Mouse (Mus musculus): ENCODE measurements at regions not wholly inside any gene's neighbourhood (a gene's known extent, or its start where the extent isn't known, plus 50 kb on each side); places are given as distances from the start of the nearest gene placed in this dataset.
"Not testable (repeated sequence)": the region's sequence is repeated elsewhere in the genome, so short reads cannot be mapped to it uniquely, and the experiment has no call there.

DNA sequence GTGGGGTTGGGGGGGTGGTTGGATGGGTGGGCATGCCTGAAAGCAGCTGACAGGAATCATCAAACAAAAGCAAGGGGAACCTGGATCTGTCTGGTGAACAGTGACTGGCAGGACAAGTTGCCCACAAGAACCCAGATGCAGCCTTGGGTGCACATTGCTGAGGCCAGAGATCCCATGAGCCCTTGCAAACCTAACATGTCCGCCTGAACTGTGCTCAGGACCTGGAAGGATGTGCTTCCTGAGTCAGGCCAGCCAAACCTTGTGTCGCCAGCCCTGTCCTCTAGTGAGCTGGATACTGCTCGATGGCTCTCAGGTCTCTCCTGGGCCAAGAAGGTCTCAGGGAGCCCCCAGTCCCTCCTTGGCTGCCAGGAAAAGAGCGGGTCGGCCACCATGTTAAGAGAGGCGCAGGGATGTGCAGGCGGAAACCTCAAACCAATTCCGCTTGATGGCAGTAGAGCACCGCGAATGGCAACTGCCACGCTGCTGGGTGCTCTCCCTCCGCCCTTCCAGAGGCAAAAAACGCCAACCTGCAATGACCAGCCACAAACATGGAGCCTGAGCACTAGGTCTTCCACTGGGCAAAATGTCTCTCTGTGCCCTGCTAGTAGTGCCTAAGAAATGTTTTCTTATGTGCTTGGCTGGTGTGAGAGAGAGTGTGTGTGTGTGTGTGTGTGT lies 140.2 kb downstream of the Pls3 start:
- not testable (repeated sequence) for DNase-seq

DNA sequence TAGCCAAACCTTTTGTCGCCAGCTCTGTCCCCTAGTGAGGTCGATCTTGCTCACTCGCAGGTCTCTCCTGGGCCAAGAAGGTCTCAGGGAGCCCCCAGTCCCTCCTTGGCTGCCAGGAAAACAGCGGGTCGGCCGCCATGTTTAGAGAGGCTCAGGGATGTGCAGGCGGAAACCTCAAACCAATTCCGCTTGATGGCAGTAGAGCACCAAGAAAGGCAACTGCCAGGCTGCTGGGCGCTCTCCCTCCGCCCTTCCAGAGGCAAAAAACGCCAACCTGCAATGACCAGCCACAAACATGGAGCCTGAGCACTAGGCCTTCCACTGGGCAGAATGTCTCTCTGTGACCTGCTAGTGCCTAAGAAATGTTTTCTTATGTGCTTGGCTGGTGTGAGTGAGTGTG lies 141.3 kb downstream of the Pls3 start:
- DNase-seq, result not testable (repeated sequence)

DNA sequence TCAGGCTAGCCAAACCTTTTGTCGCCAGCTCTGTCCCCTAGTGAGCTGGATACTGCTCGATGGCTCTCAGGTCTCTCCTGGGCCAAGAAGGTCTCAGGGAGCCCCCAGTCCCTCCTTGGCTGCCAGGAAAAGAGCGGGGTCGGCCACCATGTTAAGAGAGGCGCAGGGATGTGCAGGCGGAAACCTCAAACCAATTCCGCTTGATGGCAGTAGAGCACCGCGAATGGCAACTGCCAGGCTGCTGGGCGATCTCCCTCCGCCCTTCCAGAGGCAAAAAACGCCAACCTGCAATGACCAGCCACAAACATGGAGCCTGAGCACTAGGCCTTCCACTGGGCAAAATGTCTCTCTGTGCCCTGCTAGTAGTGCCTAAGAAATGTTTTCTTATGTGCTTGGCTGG lies 145.2 kb downstream of the Pls3 start:
- DNase-seq, result not testable (repeated sequence)

DNA sequence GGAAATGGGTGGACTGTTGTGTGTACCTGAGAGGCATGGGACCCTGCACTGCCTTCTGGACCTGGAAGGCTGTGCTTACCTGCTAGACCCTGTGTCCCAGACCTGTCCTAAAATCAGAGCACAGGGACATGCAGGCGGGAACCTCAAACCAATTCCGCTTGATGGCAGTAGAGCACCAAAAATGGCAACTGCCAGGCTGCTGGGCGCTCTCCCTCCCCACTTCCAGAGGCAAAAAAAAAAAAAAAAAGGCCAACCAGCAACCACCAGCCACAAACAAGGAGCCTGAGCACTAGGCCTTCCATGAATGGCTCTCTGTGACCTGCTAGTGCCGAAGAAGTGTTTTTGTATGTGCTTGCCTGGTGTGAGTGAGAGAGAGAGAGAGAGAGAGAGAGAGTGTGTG lies 146.5 kb downstream of the Pls3 start:
- peak; percentile 5 for DNase-seq

DNA sequence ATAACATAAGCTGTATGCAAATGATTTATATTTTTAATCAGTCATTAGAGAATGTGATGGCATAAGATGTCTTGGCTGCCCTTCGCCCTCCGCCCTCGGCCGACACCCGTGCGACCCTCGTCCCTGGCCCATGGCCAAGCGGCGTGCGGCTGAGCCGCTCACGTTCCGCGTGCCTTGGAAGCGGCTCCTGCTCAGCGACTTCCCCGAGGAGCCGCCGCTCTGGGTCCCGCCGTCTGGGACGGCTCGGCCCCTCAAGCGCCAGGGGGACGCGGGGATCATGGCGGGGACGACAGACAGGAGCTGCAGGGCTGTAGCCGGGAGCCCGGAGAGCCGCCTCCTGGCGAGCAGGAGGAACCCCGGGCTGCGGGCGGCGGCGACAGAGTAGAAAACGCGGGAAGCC lies 145.5 kb upstream of the Rab39b start:
- not testable (repeated sequence) for DNase-seq

DNA sequence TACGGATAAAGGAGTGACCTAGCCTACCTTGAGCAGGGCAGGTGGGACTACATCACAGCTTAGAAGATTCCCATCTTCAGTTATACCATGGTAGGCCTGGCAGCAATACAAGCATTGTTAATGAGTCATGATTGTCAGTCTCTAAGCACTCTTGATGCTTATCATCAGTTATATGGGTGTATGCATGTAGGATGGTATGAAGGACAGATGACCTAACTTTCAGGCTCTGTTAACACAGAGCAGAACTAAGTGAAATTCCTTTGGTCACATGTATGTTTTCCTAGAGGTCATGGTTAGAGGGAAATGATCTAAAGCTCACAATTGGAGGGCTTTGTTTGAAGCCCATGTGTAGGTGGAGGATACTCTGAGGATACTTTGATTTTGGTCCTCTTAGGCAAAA lies 121.9 kb upstream of the Rab39b start:
- no peak for DNase-seq

DNA sequence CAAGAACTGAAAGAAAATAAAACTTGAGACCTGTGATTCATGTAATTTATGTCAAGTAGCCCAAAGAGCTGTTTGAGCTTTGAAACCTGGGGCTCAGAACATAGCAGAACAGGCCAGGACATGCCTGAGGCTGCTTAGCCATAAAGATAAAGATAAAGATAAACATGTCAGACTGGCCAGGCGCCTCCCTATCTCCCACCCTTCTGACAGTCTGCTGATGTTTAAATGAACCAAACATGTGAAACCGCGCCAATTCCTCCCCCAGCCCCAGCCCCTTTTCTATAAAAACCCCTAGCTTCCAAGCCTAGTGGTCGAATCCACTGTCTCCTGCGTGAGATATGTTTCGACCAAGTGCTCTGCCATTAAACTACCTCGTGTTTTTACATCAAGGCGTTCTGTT lies 97.2 kb upstream of the Rab39b start:
- not testable (repeated sequence) for DNase-seq

DNA sequence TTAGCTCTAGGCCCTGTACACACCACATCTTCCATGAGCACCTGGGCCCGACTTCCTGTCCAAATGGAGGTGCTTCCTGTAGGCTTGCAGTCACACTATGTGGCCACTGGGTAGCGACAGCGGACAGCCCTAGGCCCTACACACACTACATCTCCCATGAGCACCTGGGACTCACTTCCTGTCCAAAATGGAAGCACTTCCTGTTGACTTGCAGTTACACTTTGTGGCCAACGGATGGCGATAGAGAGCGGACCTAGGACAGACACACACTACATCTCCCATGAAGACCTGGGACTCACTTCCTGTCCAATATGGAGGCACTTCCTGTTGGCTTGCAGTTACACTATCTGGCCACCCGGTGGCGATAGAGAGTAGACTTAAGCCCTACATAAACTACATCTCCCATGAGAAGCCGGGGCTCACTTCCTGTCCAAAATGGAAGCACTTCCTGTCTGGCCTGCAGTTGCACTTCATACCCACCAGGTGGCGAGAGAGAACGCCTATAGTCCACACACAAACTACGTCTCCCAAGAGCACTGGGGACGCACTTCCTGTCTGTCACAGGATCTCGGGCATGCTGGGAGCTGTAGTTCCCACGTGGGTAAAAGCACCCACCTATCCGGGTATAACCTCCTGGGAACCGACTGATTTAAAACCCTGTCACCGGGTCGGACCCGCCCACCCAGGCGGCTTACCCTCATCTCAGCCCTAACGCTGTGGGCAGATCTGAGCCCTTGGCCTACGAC lies 96.1 kb upstream of the Rab39b start:
- DNase-seq, result peak; percentile 91

DNA sequence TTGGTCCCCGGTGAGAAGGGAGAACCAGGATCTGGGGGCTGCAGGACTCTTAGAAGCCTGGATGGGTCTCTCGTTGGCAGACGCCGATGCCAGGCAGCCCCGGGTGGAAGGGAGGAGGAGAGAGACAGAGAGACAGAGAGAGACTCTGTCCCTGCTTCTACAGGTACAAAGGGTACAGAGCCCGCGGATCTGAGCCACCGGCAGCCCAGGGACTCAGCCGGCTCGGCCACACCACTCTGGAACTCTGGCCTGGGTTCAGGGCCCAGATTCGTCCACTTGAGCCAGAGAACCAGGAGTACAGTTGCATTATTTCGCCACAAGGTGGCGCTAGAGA lies 95.5 kb upstream of the Rab39b start:
- DNase-seq, result no peak

DNA sequence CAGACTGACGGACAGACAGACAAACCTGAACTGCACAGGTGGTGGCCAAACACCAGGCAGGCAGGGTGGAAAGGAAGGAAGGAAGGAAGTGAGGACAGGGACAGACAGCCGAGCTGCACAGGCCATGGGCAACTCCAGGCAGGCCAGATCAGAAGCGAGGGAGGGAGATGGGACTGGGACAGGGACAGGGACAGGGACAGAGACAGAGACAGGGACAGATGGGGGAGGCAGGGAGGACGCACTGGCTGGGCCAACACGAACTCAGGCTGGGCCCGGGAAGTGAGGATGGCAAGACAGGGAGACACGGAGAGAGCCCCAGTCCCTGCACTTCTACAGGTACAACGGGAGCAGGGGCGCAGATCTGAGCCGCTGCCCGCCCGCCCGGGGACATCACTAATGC lies 94.9 kb upstream of the Rab39b start:
- no peak for DNase-seq

DNA sequence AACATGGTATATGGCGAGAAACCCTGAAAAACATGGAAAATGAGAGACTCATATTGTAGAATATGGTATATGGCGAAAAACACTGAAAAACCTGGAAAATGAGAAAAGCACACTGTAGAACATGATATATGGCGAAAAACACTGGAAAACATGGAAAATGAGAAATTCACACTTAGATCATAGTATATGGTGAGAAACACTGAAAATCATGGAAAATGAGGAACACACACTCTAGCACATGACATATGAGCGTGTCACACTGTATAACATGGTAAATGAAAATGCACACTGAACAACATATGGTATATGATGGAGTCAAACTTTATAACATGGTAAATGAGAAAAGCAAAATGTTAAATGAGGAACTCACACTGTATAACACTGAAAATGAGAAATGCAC lies 89.6 kb upstream of the Rab39b start:
- DNase-seq, result no peak

DNA sequence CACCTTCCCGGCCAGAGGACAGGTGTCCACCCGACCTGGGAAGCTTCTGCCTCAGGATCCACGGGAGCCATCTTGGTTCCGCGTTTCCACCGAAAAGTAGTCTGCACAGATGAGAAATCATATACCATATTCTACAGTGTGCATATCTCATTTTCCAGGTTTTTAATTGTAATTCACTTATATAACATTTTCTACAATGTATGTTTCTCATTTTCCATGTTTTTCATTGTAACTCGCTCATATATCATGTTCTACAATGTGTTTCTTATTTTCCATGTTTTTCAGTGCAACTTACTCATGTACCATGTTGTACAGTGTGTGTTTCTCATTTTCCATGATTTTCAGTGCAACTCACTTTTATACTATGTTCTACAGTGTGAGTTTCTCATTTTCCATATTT lies 65.4 kb upstream of the Rab39b start:
- no peak for DNase-seq

Measured in embryo, embryonic 11 days (tissue).